Mouse (Mus musculus): Measurements from ENCODE around the gene 1500009C09Rik.

GRCm38 (mm10) chr15:82235661-82236060, 16.5 kb upstream of the 1500009C09Rik start:
- TF ChIP-seq EP300 (IDR thresholded peaks at IDR 0.05; ENCODE audit: insufficient read depth, low read depth, low read length) (no peak), POLR2A (IDR thresholded peaks at IDR 0.05; ENCODE audit: insufficient read depth, low read depth, low read length) (no peak)
